Mouse (Mus musculus) olfactory bulb, adult 2 months (tissue): Measurements from ENCODE around the gene Rgs7.

Experiments used
- CTCF ChIP-seq: fragments of 200-500 bp; IDR thresholded peaks from 2 replicates; pipeline ENCODE4 v1.5.1; 2012; ENCODE audit warnings: low read depth, mild to moderate bottlenecking, low read length, moderate library complexity; ENCODE audit not compliant: insufficient read depth
- POLR2A ChIP-seq: fragments of 200-500 bp; IDR thresholded peaks from 2 replicates; pipeline ENCODE4 v1.6.1; 2012; ENCODE audit warnings: mild to moderate bottlenecking, low read depth, low read length, moderate library complexity; ENCODE audit not compliant: insufficient read depth

GRCm38 (mm10) chr1:175128525-175128924 lies 363.8 kb downstream of the Rgs7 start:
- TF ChIP-seq CTCF (no peak), POLR2A (no peak)
